Mouse (Mus musculus) heart, embryonic 16.5 days (tissue): ENCODE data around the gene H2bfm. TPM values are rescaled to one million over a fixed set of nuclear protein-coding genes. Genes with fewer than 3 reads are reported as not detected.
"Not testable (repeated sequence)": the region's sequence is repeated elsewhere in the genome, so short reads cannot be mapped to it uniquely, and the experiment has no call there.

Experiments used
- ATAC-seq: fragments of 200-750 bp; cut with Nextera tagmentation; replicated peaks from 2 replicates; pipeline ENCODE4 v1.8.0; 2017; ENCODE audit warnings: moderate number of reproducible peaks; ENCODE audit not compliant: insufficient read depth, low FRiP score; ENCODE audit errors: extremely low read depth
- H3K27ac ChIP-seq: fragments of 300-500 bp; sonication (generic); 2 replicates; pipeline ENCODE4 v1.5.1; 2014; ENCODE audit warnings: mild to moderate bottlenecking, low read length, control low read depth, moderate library complexity
- H3K27me3 ChIP-seq: fragments of 300-500 bp; sonication (generic); 2 replicates; pipeline ENCODE4 v1.6.1; 2014; ENCODE audit warnings: low read length, mixed read lengths; ENCODE audit not compliant: control insufficient read depth, insufficient read depth
- H3K36me3 ChIP-seq: fragments of 300-500 bp; sonication (generic); 2 replicates; pipeline ENCODE4 v1.6.1; 2014; ENCODE audit not compliant: control insufficient read depth, insufficient read depth
- H3K4me1 ChIP-seq: fragments of 300-500 bp; sonication (generic); 2 replicates; pipeline ENCODE4 v1.6.1; 2014; ENCODE audit warnings: low read length, mixed read lengths; ENCODE audit not compliant: control insufficient read depth, insufficient read depth
- H3K4me2 ChIP-seq: fragments of 300-500 bp; sonication (generic); 2 replicates; pipeline ENCODE4 v1.6.1; 2014; ENCODE audit warnings: low read depth, mild to moderate bottlenecking, control low read depth, low read length
- H3K4me3 ChIP-seq: fragments of 300-500 bp; sonication (generic); 2 replicates; pipeline ENCODE4 v1.5.1; 2014; ENCODE audit warnings: mild to moderate bottlenecking, control low read depth, low read length
- H3K9ac ChIP-seq: fragments of 300-500 bp; sonication (generic); 2 replicates; pipeline ENCODE4 v1.6.1; 2014; ENCODE audit warnings: low read length, control low read depth
- H3K9me3 ChIP-seq: fragments of 300-500 bp; sonication (generic); replicated peaks from 2 replicates; pipeline ENCODE4 v1.6.1; 2016; ENCODE audit warnings: low read length; ENCODE audit not compliant: control insufficient read depth
- WGBS: fragments of 180-500 bp; shearing (Covaris S2); extraction: QIAGEN DNeasy Blood & Tissue Kit; methylation state at CpG from one replicate; pipeline ENCODE4 v1.1.7; 2014; 5-methylcytosine and 5-hydroxymethylcytosine counted together
- polyA plus RNA-seq: library from polyadenylated mRNA; unstranded; fragments of >200 nt; fragmentation: Nextera tagmentation; extraction: Ambion mirVana; gene quantifications from 2 replicates; pipeline ENCODE4 v1.2.1, GENCODE M21; 2015

H2bfm gene
- not detected in 2 replicates for polyA plus RNA-seq

- H3K4me2 ChIP-seq, result no peak within 1 kb of the TSS
- WGBS, result 86% methylated on average over 14 of the region's 14 CpGs
These were observed at the start of gene H2bfm for GRCm38 (mm10) chrX:136927031-136927430. Gene H2bfm, plus strand, starts transcription at chrX:136927325.

GRCm38 (mm10) chrX:136895757-136896156 lies 31.4 kb upstream of the H2bfm start:
- Histone ChIP-seq H3K9me3 (no peaks in the 10 kb centered on the region), H3K4me2 (no peak overlapping the region), H3K27ac (no peak overlapping the region), H3K36me3 (no peaks in the 10 kb centered on the region), H3K27me3 (no peaks in the 10 kb centered on the region), H3K9ac (no peak overlapping the region), H3K4me1 (no peaks in the 10 kb centered on the region), H3K4me3 (no peak overlapping the region)
- 67% methylated on average over 2 of the region's 2 CpGs for WGBS
- no peak for ATAC-seq

More at GRCm38 (mm10) chrX:136927031-136927430, at the start of gene H2bfm:
- Histone ChIP-seq H3K4me1 (no peaks in the 10 kb centered on the region), H3K27ac (no peak within 1 kb of the TSS), H3K9ac (no peak within 1 kb of the TSS), H3K9me3 (peaks cover 3% of the 10 kb centered on the region; the same call in 1 of the 2 replicates), H3K27me3 (no peaks in the 10 kb centered on the region), H3K36me3 (no peaks in the 10 kb centered on the region), H3K4me3 (no peak within 1 kb of the TSS)
- no peak for ATAC-seq

GRCm38 (mm10) chrX:136904369-136904768 lies 22.8 kb upstream of the H2bfm start:
- no peak for ATAC-seq
- WGBS, result 36% methylated on average over 4 of the region's 4 CpGs
- H3K36me3 ChIP-seq, result no peaks in the 10 kb centered on the region
- no peaks in the 10 kb centered on the region for H3K4me1 ChIP-seq
- H3K4me2 ChIP-seq, result no peak overlapping the region
- H3K27me3 ChIP-seq, result no peaks in the 10 kb centered on the region
- no peak overlapping the region for H3K27ac ChIP-seq
- no peak overlapping the region for H3K4me3 ChIP-seq
- H3K9me3 ChIP-seq, result no peaks in the 10 kb centered on the region
- no peak overlapping the region for H3K9ac ChIP-seq

- Histone ChIP-seq H3K9ac (no peak overlapping the region), H3K4me1 (no peaks in the 10 kb centered on the region), H3K4me2 (no peak overlapping the region), H3K27me3 (no peaks in the 10 kb centered on the region), H3K9me3 (peaks cover 3% of the 10 kb centered on the region; the same call in 1 of the 2 replicates), H3K27ac (no peak overlapping the region), H3K36me3 (no peaks in the 10 kb centered on the region), H3K4me3 (no peak overlapping the region)
- no peak for ATAC-seq
These were observed 1.3 kb upstream of the H2bfm start for GRCm38 (mm10) chrX:136925863-136926262.

- Histone ChIP-seq H3K27ac (no peak overlapping the region), H3K4me2 (no peak overlapping the region), H3K4me1 (no peaks in the 10 kb centered on the region), H3K27me3 (no peaks in the 10 kb centered on the region), H3K36me3 (no peaks in the 10 kb centered on the region), H3K4me3 (no peak overlapping the region), H3K9ac (no peak overlapping the region), H3K9me3 (no peaks in the 10 kb centered on the region)
- WGBS, result 17% methylated on average over 3 of the region's 3 CpGs
- no peak for ATAC-seq
These were observed 10.9 kb downstream of the H2bfm start for GRCm38 (mm10) chrX:136937985-136938384.

- not testable (repeated sequence) for H3K9me3 ChIP-seq, H3K36me3 ChIP-seq, H3K9ac ChIP-seq, H3K27ac ChIP-seq, H3K4me1 ChIP-seq, H3K27me3 ChIP-seq
- ATAC-seq, result peak; percentile 75
- 20% methylated on average over 13 of the region's 13 CpGs for WGBS
- Histone ChIP-seq H3K4me2 (peak overlapping the region; percentile 60), H3K4me3 (peak overlapping the region; percentile 33)
These were observed 30.6 kb downstream of the H2bfm start for GRCm38 (mm10) chrX:136957583-136958279.

GRCm38 (mm10) chrX:136958300-136958699 lies 31.2 kb downstream of the H2bfm start:
- Histone ChIP-seq H3K4me2 (peak overlapping the region; percentile 60), H3K4me3 (peak overlapping the region; percentile 33)
- not testable (repeated sequence) for H3K4me1 ChIP-seq, H3K27ac ChIP-seq, ATAC-seq, H3K9me3 ChIP-seq, H3K36me3 ChIP-seq, H3K9ac ChIP-seq, H3K27me3 ChIP-seq
- 50% methylated on average over 5 of the region's 5 CpGs for WGBS

GRCm38 (mm10) chrX:136959688-136960087 lies 32.6 kb downstream of the H2bfm start:
- Histone ChIP-seq H3K4me1 (no peaks in the 10 kb centered on the region), H3K27ac (no peak overlapping the region), H3K9me3 (0 out of 2 replicates have a peak, but pooled peaks cover 4% of the 10 kb centered on the region), H3K4me2 (no peak overlapping the region), H3K9ac (no peak overlapping the region), H3K36me3 (no peaks in the 10 kb centered on the region), H3K4me3 (no peak overlapping the region), H3K27me3 (no peaks in the 10 kb centered on the region)
- no peak for ATAC-seq
- 26% methylated on average over 2 of the region's 2 CpGs for WGBS

- not testable (repeated sequence) for H3K36me3 ChIP-seq, ATAC-seq, H3K4me1 ChIP-seq, H3K27ac ChIP-seq, H3K27me3 ChIP-seq, H3K9me3 ChIP-seq
- peak within 1 kb of the TSS; percentile 66 for H3K4me2 ChIP-seq
- peak within 1 kb of the TSS; percentile 46 for H3K4me3 ChIP-seq
- 82% methylated on average over 6 of the region's 6 CpGs for WGBS
- H3K9ac ChIP-seq, result peak within 1 kb of the TSS; percentile 66
These were observed 48.3 kb downstream of the H2bfm start, which contains the start of gene Tmsb15b2 for GRCm38 (mm10) chrX:136975397-136975796. Gene Tmsb15b2, minus strand, starts transcription at chrX:136975497.
